In genomic region chr4:132959679-132960045, GRCm38 (mm10) we compare ENCODE assay signal across 8 mouse cellular contexts. TPM values are rescaled to one million over a fixed set of nuclear protein-coding genes. Genes with fewer than 3 reads are reported as not detected.
DNase-seq lines count a peak whose midpoint lies in the region; ATAC-seq and TF ChIP-seq lines count a peak whose summit lies in the region.

No protein-coding gene starts in this region.

- peak overlapping the region; percentile 87 for H3K27ac ChIP-seq in lung, embryonic 14.5 days (ENCODE audit: low read depth)
- H3K27ac ChIP-seq in embryonic facial prominence, embryonic 14.5 days (replicated peaks; ENCODE audit: low read depth, low read length): peak overlapping the region; percentile 78; the same call in 1 of the 2 replicates
- peak overlapping the region; percentile 73 for H3K27ac ChIP-seq in hindbrain, embryonic 15.5 days (replicated peaks)
- peak overlapping the region; percentile 64; the same call in 1 of the 2 replicates for H3K27ac ChIP-seq in neural tube, embryonic 12.5 days

- H3K9me3 ChIP-seq in lung, embryonic 14.5 days (ENCODE audit: low read depth, low read length): no peaks in the 10 kb centered on the region
- no peaks in the 10 kb centered on the region for H3K9me3 ChIP-seq in embryonic facial prominence, embryonic 14.5 days (ENCODE audit: control insufficient read depth, low read length)
- H3K9me3 ChIP-seq in hindbrain, embryonic 15.5 days: no peaks in the 10 kb centered on the region
- no peaks in the 10 kb centered on the region for H3K9me3 ChIP-seq in neural tube, embryonic 12.5 days

- H3K36me3 ChIP-seq in lung, embryonic 14.5 days (ENCODE audit: insufficient read depth): no peaks in the 10 kb centered on the region
- no peaks in the 10 kb centered on the region for H3K36me3 ChIP-seq in embryonic facial prominence, embryonic 14.5 days (ENCODE audit: control insufficient read depth, insufficient read depth, low read length)
- H3K36me3 ChIP-seq in hindbrain, embryonic 15.5 days: no peaks in the 10 kb centered on the region
- H3K36me3 ChIP-seq in neural tube, embryonic 12.5 days: no peaks in the 10 kb centered on the region

- no peak overlapping the region; the same call in 1 of the 2 replicates for H3K9ac ChIP-seq in lung, embryonic 14.5 days
- H3K9ac ChIP-seq in embryonic facial prominence, embryonic 14.5 days (ENCODE audit: low read depth, low read length): no peak overlapping the region
- H3K9ac ChIP-seq in hindbrain, embryonic 15.5 days: no peak overlapping the region
- H3K9ac ChIP-seq in neural tube, embryonic 12.5 days: no peak overlapping the region

- no peak for ATAC-seq in lung, embryonic 14.5 days (ENCODE audit: insufficient read depth)
- no peak for ATAC-seq in embryonic facial prominence, embryonic 14.5 days (ENCODE audit: low read depth)
- ATAC-seq in hindbrain, embryonic 15.5 days (ENCODE audit: low FRiP score, low read depth): no peak
- ATAC-seq in neural tube, embryonic 12.5 days (ENCODE audit: low FRiP score, low read depth): no peak

- DNase-seq in lung, embryonic 14.5 days: no peak
- DNase-seq in lung, postnatal 4 days: no peak
- DNase-seq in embryonic facial prominence, embryonic 14.5 days (ENCODE audit: low spot score): no peak
- DNase-seq in spleen, adult 18-20 months: no peak
- DNase-seq in embryo, embryonic 9.5 days (ENCODE audit: extremely low spot score): no peak
- no peak for DNase-seq in layer of hippocampus, adult 9-10 months (ENCODE audit: low spot score)

- H3K4me1 ChIP-seq in lung, embryonic 14.5 days (ENCODE audit: insufficient read depth): peaks cover 26% of the 10 kb centered on the region
- peaks cover 12% of the 10 kb centered on the region for H3K4me1 ChIP-seq in embryonic facial prominence, embryonic 14.5 days (ENCODE audit: control insufficient read depth, insufficient read depth, low read length)
- H3K4me1 ChIP-seq in hindbrain, embryonic 15.5 days (replicated peaks): peaks cover 34% of the 10 kb centered on the region
- H3K4me1 ChIP-seq in neural tube, embryonic 12.5 days: peaks cover 33% of the 10 kb centered on the region

- whole genome bisulfite sequencing in lung, embryonic 14.5 days: 35% methylated on average over 3 of the region's 3 CpGs
- WGBS in embryonic facial prominence, embryonic 14.5 days: 41% methylated on average over 3 of the region's 3 CpGs
- 45% methylated on average over 3 of the region's 3 CpGs for WGBS in hindbrain, embryonic 15.5 days
- WGBS in neural tube, embryonic 12.5 days: 54% methylated on average over 3 of the region's 3 CpGs

- H3K4me3 ChIP-seq in lung, embryonic 14.5 days (ENCODE audit: low read depth, low read length): no peak overlapping the region
- no peak overlapping the region for H3K4me3 ChIP-seq in embryonic facial prominence, embryonic 14.5 days (ENCODE audit: low read depth, low read length)
- no peak overlapping the region for H3K4me3 ChIP-seq in hindbrain, embryonic 15.5 days
- no peak overlapping the region for H3K4me3 ChIP-seq in neural tube, embryonic 12.5 days

- no peak for TF ChIP-seq CTCF in lung, embryonic 14.5 days (IDR thresholded peaks at IDR 0.05; ENCODE audit: low read depth)

- H3K4me2 ChIP-seq in lung, embryonic 14.5 days: no peak overlapping the region
- H3K4me2 ChIP-seq in embryonic facial prominence, embryonic 14.5 days (ENCODE audit: low read depth, low read length): no peak overlapping the region
- no peak overlapping the region for H3K4me2 ChIP-seq in hindbrain, embryonic 15.5 days
- H3K4me2 ChIP-seq in neural tube, embryonic 12.5 days (replicated peaks): no peak overlapping the region

- no peaks in the 10 kb centered on the region for H3K27me3 ChIP-seq in lung, embryonic 14.5 days (ENCODE audit: insufficient read depth, low read length)
- H3K27me3 ChIP-seq in embryonic facial prominence, embryonic 14.5 days (replicated peaks; ENCODE audit: control insufficient read depth, insufficient read depth, low read length): no peaks in the 10 kb centered on the region
- H3K27me3 ChIP-seq in hindbrain, embryonic 15.5 days: no peaks in the 10 kb centered on the region
- H3K27me3 ChIP-seq in neural tube, embryonic 12.5 days (replicated peaks): no peaks in the 10 kb centered on the region

RNA-seq across cellular contexts. Expression of gene Fgr, which starts 14.2 kb away (rescaled TPM):
- 0.46 and 0.66 TPM in 2 replicates for polyA plus RNA-seq in lung, embryonic 14.5 days (2014; fragmentation: Nextera tagmentation; extraction: Ambion mirVana)
- polyA plus RNA-seq in embryonic facial prominence, embryonic 14.5 days (2014; fragmentation: Nextera tagmentation; extraction: Ambion mirVana): 0.48 and 0.85 TPM in 2 replicates
- polyA plus RNA-seq in hindbrain, embryonic 15.5 days (2015; fragmentation: Nextera tagmentation; extraction: Ambion mirVana): 0.04 and 0.21 TPM in 2 replicates
- polyA plus RNA-seq in neural tube, embryonic 12.5 days (2016; fragmentation: Nextera tagmentation; extraction: Ambion mirVana): 0.22 and 0.28 TPM in 2 replicates

RNA-seq across cellular contexts. Expression of gene Fam76a, which starts 37.3 kb away (rescaled TPM):
- 43.0 and 44.7 TPM in 2 replicates for polyA plus RNA-seq in lung, embryonic 14.5 days (2014; fragmentation: Nextera tagmentation; extraction: Ambion mirVana)
- polyA plus RNA-seq in embryonic facial prominence, embryonic 14.5 days (2014; fragmentation: Nextera tagmentation; extraction: Ambion mirVana): 47.3 and 54.4 TPM in 2 replicates
- 35.7 and 38.3 TPM in 2 replicates for polyA plus RNA-seq in hindbrain, embryonic 15.5 days (2015; fragmentation: Nextera tagmentation; extraction: Ambion mirVana)
- 27.3 and 29.6 TPM in 2 replicates for polyA plus RNA-seq in neural tube, embryonic 12.5 days (2016; fragmentation: Nextera tagmentation; extraction: Ambion mirVana)

RNA-seq across cellular contexts. Expression of gene Ahdc1, which starts 51.4 kb away (rescaled TPM):
- 10.2 and 10.5 TPM in 2 replicates for polyA plus RNA-seq in lung, embryonic 14.5 days (2014; fragmentation: Nextera tagmentation; extraction: Ambion mirVana)
- 11.0 and 11.7 TPM in 2 replicates for polyA plus RNA-seq in embryonic facial prominence, embryonic 14.5 days (2014; fragmentation: Nextera tagmentation; extraction: Ambion mirVana)
- 11.8 and 13.9 TPM in 2 replicates for polyA plus RNA-seq in hindbrain, embryonic 15.5 days (2015; fragmentation: Nextera tagmentation; extraction: Ambion mirVana)
- 10.5 TPM in 2 replicates for polyA plus RNA-seq in neural tube, embryonic 12.5 days (2016; fragmentation: Nextera tagmentation; extraction: Ambion mirVana)
